Mouse (Mus musculus) kidney, embryonic 14.5 days (tissue): ENCODE measurements around the gene Slc35b2. TPM values are rescaled to one million over a fixed set of nuclear protein-coding genes. Genes with fewer than 3 reads are reported as not detected.

Source experiments
- ATAC-seq: fragments of 200-750 bp; cut with Nextera tagmentation; 2 replicates; pipeline ENCODE4 v1.8.0; 2017; ENCODE audit warnings: moderate number of reproducible peaks, mild to moderate bottlenecking, moderate TSS enrichment, moderate library complexity; ENCODE audit not compliant: low FRiP score, low TSS enrichment
- H3K27ac ChIP-seq: fragments of 300-500 bp; sonication (generic); 2 replicates; pipeline ENCODE4 v1.5.1; 2014; ENCODE audit warnings: low read depth, mild to moderate bottlenecking, low read length, moderate library complexity, mixed read lengths
- H3K27me3 ChIP-seq: fragments of 300-500 bp; sonication (generic); 2 replicates; pipeline ENCODE4 v1.6.1; 2014; ENCODE audit warnings: mild to moderate bottlenecking, low read length; ENCODE audit not compliant: control insufficient read depth, insufficient read depth
- H3K36me3 ChIP-seq: fragments of 300-500 bp; sonication (generic); 2 replicates; pipeline ENCODE4 v1.6.1; 2014; ENCODE audit warnings: low read length, mixed read lengths; ENCODE audit not compliant: control insufficient read depth, insufficient read depth
- H3K4me1 ChIP-seq: fragments of 300-500 bp; sonication (generic); 2 replicates; pipeline ENCODE4 v1.6.1; 2014; ENCODE audit warnings: low read length, mixed read lengths; ENCODE audit not compliant: control insufficient read depth, insufficient read depth
- H3K4me2 ChIP-seq: fragments of 300-500 bp; sonication (generic); replicated peaks from 2 replicates; pipeline ENCODE4 v1.6.1; 2014; ENCODE audit warnings: low read depth, mild to moderate bottlenecking, low read length
- H3K4me3 ChIP-seq: fragments of 300-500 bp; sonication (generic); 2 replicates; pipeline ENCODE4 v1.5.1; 2014; ENCODE audit warnings: mild to moderate bottlenecking, low read length
- H3K9ac ChIP-seq: fragments of 300-500 bp; sonication (generic); 2 replicates; pipeline ENCODE4 v1.6.1; 2014; ENCODE audit warnings: low read depth, mild to moderate bottlenecking, low read length, moderate library complexity
- H3K9me3 ChIP-seq: fragments of 300-500 bp; sonication (generic); 2 replicates; pipeline ENCODE4 v1.6.1; 2016; ENCODE audit warnings: low read length; ENCODE audit not compliant: control insufficient read depth
- WGBS: fragments of 180-500 bp; shearing (Covaris S2); extraction: QIAGEN DNeasy Blood & Tissue Kit; methylation state at CpG from one replicate; pipeline ENCODE4 v1.1.7; 2014; 5-methylcytosine and 5-hydroxymethylcytosine counted together
- polyA plus RNA-seq: library from polyadenylated mRNA; unstranded; fragments of >200 nt; fragmentation: Nextera tagmentation; extraction: Ambion mirVana; gene quantifications from 2 replicates; pipeline ENCODE4 v1.2.1, GENCODE M21; 2014

Gene Slc35b2
- polyA plus RNA-seq, 1 experiment from 2014 or later, result 140 TPM

GRCm38 (mm10) chr17:45597787-45598186 lies 34.1 kb downstream of the Slc35b2 start:
- WGBS, result 31% methylated on average over 3 of the region's 3 CpGs
- ATAC-seq, result no peak
- no peak overlapping the region for H3K9ac ChIP-seq
- no peak overlapping the region for H3K4me3 ChIP-seq
- H3K27me3 ChIP-seq, result peaks cover 6% of the 10 kb centered on the region; the same call in 1 of the 2 replicates
- peaks cover 49% of the 10 kb centered on the region for H3K4me1 ChIP-seq
- H3K9me3 ChIP-seq, result no peaks in the 10 kb centered on the region
- no peak overlapping the region for H3K27ac ChIP-seq
- H3K4me2 ChIP-seq, result no peak overlapping the region
- H3K36me3 ChIP-seq, result no peaks in the 10 kb centered on the region

GRCm38 (mm10) chr17:45598376-45598775 lies 34.7 kb downstream of the Slc35b2 start:
- Histone ChIP-seq H3K4me1 (peaks cover 43% of the 10 kb centered on the region), H3K4me3 (no peak overlapping the region), H3K9ac (no peak overlapping the region), H3K36me3 (no peaks in the 10 kb centered on the region), H3K27ac (no peak overlapping the region), H3K9me3 (no peaks in the 10 kb centered on the region), H3K27me3 (0 out of 2 replicates have a peak, but pooled peaks cover 4% of the 10 kb centered on the region), H3K4me2 (no peak overlapping the region)
- 96% methylated on average over 2 of the region's 2 CpGs for WGBS
- no peak for ATAC-seq

DNA sequence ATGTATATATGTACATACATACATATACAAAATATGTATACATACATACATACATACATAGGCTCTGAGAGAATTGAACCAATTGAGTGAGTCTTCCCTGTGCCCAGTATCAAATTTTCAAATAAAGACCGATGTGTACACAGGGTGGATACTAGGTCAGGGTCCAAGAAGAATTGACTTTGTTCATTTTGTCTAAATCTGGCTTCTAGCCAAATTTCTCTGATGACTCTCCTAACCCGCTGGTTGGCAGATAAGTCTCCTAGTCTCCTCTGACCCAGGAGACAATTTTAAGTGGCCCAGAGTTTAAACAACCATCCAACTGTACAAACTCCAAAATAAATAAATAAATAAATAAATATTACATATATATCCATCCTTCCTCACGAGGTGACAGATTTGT lies 35.2 kb downstream of the Slc35b2 start:
- no peaks in the 10 kb centered on the region for H3K9me3 ChIP-seq
- 0 out of 2 replicates have a peak, but pooled peaks cover 4% of the 10 kb centered on the region for H3K27me3 ChIP-seq
- WGBS, result 63% methylated on average over 3 of the region's 3 CpGs
- ATAC-seq, result no peak
- H3K4me3 ChIP-seq, result no peak overlapping the region
- H3K4me1 ChIP-seq, result peaks cover 38% of the 10 kb centered on the region
- H3K9ac ChIP-seq, result no peak overlapping the region; the same call in 1 of the 2 replicates
- H3K27ac ChIP-seq, result no peak overlapping the region
- H3K36me3 ChIP-seq, result no peaks in the 10 kb centered on the region
- H3K4me2 ChIP-seq, result peak overlapping the region; percentile 88

DNA sequence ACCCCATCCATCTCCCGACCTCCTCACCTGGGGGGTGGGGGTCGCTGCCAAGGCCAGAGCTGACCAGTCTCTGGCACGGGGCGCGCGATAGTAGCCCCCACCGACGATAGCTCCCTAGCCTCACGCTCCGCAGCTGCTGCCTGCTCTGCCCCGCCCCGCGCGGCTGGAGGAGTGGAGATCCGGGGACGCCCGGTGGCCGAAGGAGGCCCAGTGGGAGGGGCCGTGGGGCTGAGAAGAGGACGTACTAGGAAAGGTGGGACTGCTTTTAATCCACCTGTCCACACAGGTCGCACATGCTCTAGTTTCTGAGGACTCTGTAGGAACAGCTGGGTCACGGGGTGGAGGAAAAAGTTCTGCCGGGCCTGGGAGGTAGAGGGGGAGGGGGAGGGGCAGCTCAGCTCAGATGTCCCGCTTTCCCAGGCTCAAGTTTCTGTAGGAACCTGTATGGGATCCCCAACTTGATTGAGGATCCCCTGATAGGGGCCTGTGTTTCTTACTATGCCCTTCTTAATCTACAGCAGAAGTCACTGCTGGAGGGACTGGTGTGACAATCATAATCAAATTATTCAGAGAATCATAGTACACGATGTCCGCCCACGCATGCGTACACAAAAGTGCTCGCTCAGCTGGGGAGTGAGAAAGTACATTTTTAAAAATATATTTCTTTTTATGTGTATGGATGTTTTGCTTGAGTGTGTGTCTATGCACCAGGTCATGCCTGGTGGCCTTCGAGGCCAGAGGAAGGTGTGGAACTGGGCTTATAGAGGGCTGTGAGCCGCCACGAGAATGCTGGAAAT lies 36.0 kb downstream of the Slc35b2 start, which contains the start of gene Slc29a1:
Slc29a1 (minus strand) TSS at position 161 of the 797 bp plus-strand sequence.
- Histone ChIP-seq H3K27me3 (0 out of 2 replicates have a peak, but pooled peaks cover 4% of the 10 kb centered on the region), H3K9me3 (no peaks in the 10 kb centered on the region), H3K36me3 (no peaks in the 10 kb centered on the region), H3K9ac (peak within 1 kb of the TSS; percentile 52), H3K27ac (no peak within 1 kb of the TSS), H3K4me2 (peak within 1 kb of the TSS; percentile 88), H3K4me1 (peaks cover 31% of the 10 kb centered on the region), H3K4me3 (peak within 1 kb of the TSS; percentile 38)
- 15% methylated on average over 32 of the region's 32 CpGs for WGBS
- ATAC-seq, result peak; percentile 48

DNA sequence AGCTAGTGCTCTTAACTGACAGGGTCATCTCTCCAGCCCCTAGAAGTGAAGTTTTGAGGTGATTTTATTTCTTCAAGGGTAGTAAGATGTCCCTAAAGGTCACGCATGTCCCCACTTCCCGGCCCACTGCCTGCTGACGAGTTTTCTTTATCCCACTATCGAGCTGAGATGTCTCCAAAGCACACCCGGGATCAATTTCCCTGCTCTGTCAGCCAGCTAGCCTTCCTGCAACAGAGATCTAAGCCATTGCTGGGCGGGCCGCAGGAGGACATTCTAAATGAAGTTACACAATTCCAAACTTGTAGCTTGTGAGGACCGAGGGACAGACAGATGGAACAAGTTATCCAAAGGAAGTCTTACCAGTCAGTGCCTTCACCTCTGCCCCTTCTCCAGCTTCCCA lies 36.6 kb downstream of the Slc35b2 start:
- WGBS, result 50% methylated on average over 8 of the region's 8 CpGs

GRCm38 (mm10) chr17:45601325-45601724 lies 37.7 kb downstream of the Slc35b2 start:
- Histone ChIP-seq H3K4me2 (0 out of 2 replicates have a peak overlapping the region, but pooled peaks have one; percentile 21), H3K9ac (0 out of 2 replicates have a peak overlapping the region, but pooled peaks have one; percentile 8)
- 19% methylated on average over 22 of the region's 22 CpGs for WGBS

More for the DNA sequence above, 36.6 kb downstream of the Slc35b2 start:
- no peak overlapping the region for H3K4me2 ChIP-seq
- H3K27ac ChIP-seq, result no peak overlapping the region
- no peaks in the 10 kb centered on the region for H3K36me3 ChIP-seq
- peaks cover 26% of the 10 kb centered on the region; the same call in 1 of the 2 replicates for H3K4me1 ChIP-seq
- H3K9ac ChIP-seq, result no peak overlapping the region
- no peak for ATAC-seq
- no peaks in the 10 kb centered on the region for H3K9me3 ChIP-seq
- H3K4me3 ChIP-seq, result no peak overlapping the region
- H3K27me3 ChIP-seq, result 0 out of 2 replicates have a peak, but pooled peaks cover 4% of the 10 kb centered on the region

DNA sequence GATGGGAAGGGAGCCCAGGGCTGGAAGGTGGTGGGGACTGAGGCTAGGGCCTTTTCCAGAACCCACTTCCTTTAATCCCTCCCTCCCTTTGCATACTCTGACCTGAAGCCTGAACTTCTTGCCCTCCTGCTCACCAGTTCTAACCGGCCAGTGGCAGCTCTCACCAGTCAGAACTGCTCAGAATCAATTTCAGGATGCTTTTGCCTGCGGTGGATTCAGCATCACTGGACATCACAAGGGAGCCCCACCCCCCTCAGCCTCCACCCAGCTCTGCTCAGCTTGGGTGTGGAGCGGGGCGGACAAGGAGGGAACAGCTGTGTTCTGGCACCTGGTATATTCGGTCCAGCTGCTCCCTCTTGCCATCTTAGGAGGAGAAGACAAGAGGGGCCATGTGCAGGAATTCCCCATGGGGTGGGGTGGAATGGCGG lies 38.2 kb downstream of the Slc35b2 start, which contains the start of gene Mymx:
Mymx (minus strand) TSS at position 226 of the 428 bp plus-strand sequence.
- Histone ChIP-seq H3K27me3 (0 out of 2 replicates have a peak, but pooled peaks cover 4% of the 10 kb centered on the region), H3K36me3 (no peaks in the 10 kb centered on the region), H3K4me2 (0 out of 2 replicates have a peak within 1 kb of the TSS, but pooled peaks have one; percentile 21), H3K4me1 (peaks cover 15% of the 10 kb centered on the region; the same call in 1 of the 2 replicates), H3K9me3 (no peaks in the 10 kb centered on the region), H3K27ac (no peak within 1 kb of the TSS), H3K9ac (0 out of 2 replicates have a peak within 1 kb of the TSS, but pooled peaks have one; percentile 8), H3K4me3 (no peak within 1 kb of the TSS)
- peak; percentile 24; the same call in 1 of the 2 replicates for ATAC-seq
- 41% methylated on average over 6 of the region's 6 CpGs for WGBS

More at GRCm38 (mm10) chr17:45601325-45601724, 37.7 kb downstream of the Slc35b2 start:
- no peak overlapping the region for H3K27ac ChIP-seq
- H3K27me3 ChIP-seq, result 0 out of 2 replicates have a peak, but pooled peaks cover 4% of the 10 kb centered on the region
- no peak for ATAC-seq
- H3K4me3 ChIP-seq, result no peak overlapping the region
- H3K4me1 ChIP-seq, result peaks cover 21% of the 10 kb centered on the region; the same call in 1 of the 2 replicates
- H3K9me3 ChIP-seq, result no peaks in the 10 kb centered on the region
- H3K36me3 ChIP-seq, result no peaks in the 10 kb centered on the region

- Histone ChIP-seq H3K4me1 (peaks cover 13% of the 10 kb centered on the region; the same call in 1 of the 2 replicates), H3K36me3 (no peaks in the 10 kb centered on the region), H3K4me3 (no peak overlapping the region), H3K9ac (no peak overlapping the region), H3K27ac (no peak overlapping the region), H3K4me2 (no peak overlapping the region), H3K27me3 (0 out of 2 replicates have a peak, but pooled peaks cover 4% of the 10 kb centered on the region), H3K9me3 (no peaks in the 10 kb centered on the region)
- 87% methylated on average over 3 of the region's 3 CpGs for WGBS
- no peak for ATAC-seq
Measured at GRCm38 (mm10) chr17:45602984-45603383, 39.3 kb downstream of the Slc35b2 start.
